Mouse (Mus musculus) T-helper 2 cell (primary cell): Measurements from ENCODE around the gene Ccdc38.

ENCODE experiments used
- in situ Hi-C: fragments of 300-600 bp; cut with MboI, MseI; formaldehyde crosslinking; loops from one replicate; pipeline ENCODE4 v1.15.1; 2025; ENCODE audit warnings: high pct_unique_total_duplicates

The Ccdc38 gene

DNA sequence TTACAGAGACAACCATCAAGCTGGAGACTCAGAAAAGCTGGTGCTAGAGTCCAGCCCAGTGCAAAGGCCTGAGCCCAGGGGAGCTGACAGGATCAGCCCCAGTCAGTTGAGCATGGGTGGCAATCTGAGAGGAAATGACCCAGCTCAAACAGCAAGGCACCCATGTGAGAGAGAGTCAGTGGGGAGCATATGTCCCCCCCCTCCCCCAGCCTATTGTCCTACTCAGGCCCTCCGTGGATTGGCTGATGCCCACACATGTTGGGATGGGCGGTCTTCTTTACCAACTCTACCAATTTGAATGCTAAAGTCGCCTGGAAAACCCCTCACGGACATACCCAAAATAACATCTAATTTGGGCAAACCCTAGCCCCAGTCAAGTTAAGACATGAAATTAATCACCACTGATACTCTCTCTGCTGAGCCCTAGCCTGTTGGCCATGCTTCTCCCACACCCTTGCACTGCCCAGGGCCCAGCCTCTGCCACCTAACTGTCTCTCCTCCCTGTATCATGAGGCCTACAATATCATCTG lies 7.4 kb downstream of the Ccdc38 start:
- in situ Hi-C loops = no loop called here

DNA sequence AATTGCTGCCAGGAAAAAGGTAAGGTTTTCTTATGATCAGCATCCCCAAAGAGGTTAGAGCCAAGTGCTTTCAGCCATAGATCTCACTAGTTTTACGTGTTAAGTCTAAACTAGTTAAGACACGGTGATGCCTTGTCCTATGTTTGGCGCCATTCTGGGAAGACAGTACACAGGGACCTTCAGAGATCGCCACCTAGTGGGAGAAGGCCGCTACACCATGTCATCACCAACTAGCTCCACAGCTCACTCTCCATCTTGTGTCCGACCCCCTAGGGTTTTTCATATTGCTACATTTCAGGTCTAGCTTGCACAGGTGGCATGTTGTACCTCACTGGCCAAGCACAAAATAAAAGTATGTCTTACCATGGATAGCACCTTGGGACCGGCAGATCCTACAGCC lies 8.6 kb downstream of the Ccdc38 start:
- in situ Hi-C loops = no loop called here

DNA sequence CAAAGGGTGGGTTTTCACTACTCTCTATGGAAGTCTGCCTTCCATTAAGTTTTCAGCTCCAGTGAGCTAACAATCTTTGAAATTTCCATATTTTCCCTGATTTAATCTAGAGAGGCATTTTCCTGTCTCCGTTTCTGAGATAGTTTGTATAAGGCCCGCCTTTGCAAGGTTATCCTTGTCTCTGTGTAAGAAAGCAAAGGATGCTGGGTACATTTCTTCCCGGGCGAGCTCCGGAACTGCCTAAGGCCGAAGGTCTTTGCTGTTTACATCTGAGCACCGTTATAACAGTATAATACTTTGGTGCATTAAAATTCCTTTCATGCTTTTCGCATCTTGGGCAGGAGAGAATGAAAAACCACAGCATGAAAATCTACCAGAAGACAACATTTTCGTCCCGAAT lies 9.4 kb downstream of the Ccdc38 start:
- in situ Hi-C loops = loop anchor here (25.0 kb wide), 1 partner anchor 813 kb away; no protein-coding TSS in a partner anchor

DNA sequence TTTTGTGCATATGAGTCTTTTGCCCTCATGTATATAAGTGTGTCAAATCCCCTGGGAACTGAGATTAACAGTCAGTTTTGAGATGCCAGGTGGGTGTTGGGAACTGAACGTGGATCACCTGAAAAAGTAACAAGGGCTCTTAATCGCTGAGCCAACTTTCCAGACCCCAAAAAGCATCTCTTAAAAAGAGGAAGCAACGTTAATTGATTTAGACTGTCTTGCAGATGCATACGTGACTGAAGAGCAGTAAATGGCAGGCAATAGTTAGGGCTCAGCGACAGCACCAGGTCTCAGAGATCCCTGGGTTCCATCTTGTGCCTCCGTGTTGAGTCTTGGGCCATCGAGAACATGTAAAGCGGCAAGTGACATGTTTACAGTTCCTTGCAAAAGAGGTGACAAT lies 12.2 kb downstream of the Ccdc38 start:
- in situ Hi-C loops = loop anchor here (25.0 kb wide), 1 partner anchor 815 kb away; no protein-coding TSS in a partner anchor

DNA sequence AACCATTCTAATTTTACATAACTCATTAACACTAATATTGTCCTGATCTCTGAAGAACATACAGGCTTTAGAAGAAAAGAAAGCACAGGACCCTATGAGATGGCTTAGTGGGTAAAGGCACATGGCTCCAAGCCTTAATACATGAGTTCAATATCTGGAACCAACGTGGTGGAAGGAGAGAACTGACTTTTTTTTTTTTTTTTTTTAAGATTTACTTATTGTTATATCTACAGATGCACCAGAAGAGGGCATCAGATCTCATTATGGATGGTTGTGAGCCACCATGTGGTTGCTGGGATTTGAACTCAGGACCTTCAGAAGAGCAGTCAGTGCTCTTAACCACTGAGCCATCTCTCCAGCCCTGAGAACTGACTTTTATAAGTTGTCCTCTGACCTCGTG lies 17.5 kb downstream of the Ccdc38 start:
- in situ Hi-C loops = loop anchor here (25.0 kb wide), 1 partner anchor 821 kb away; no protein-coding TSS in a partner anchor

DNA sequence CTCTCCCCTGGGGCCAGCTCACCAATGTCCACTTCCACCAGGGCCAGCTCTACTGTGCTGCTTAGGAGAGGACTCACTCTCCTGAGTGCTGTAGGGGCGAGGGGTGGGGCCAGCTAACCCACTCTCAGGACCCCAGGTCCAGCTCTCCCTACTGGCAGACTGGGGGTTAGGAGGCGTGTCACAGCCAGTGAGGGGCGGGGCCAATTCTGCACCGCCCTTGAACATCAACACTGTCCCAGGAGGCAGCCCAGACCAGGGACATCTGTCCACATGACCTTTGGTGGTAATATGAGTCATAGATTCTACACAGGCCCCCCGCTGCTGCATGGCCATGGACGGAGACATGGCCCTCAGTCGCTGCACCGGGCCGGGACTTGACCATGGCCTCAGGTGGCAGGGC lies 19.4 kb downstream of the Ccdc38 start:
- in situ Hi-C loops = loop anchor here (10.0 to 25.0 kb wide), 2 partner anchors 275 to 822 kb away; no protein-coding TSS in a partner anchor

DNA sequence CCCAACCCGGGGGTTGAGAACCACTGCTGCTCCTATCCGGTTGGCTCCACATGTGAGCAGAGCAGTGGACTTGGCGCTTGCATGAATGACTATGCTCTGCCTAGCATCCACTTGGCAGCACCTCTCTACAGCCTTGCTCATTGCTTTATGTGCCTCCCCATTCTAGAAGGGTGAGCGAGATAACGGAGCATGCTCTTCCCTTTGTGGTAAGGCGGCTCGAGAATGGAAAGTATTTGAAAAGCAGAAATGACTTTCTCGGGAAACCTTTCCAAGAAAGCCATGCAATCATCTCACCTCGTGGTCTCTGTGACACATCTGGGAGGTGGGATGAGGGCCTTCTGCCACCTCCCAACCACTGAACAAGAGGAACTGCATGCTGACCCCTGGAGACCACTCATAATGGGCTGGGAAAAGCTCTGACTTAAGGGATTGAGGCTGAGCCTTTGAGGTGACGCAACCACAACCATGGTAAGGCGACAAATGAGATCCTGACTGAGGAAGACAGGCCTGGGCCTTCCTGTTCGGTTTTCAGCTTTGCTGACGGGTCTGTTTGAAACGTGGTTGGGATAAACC lies 24.2 kb downstream of the Ccdc38 start:
- in situ Hi-C loops = loop anchor here (10.0 to 25.0 kb wide), 2 partner anchors 280 to 827 kb away; no protein-coding TSS in a partner anchor

DNA sequence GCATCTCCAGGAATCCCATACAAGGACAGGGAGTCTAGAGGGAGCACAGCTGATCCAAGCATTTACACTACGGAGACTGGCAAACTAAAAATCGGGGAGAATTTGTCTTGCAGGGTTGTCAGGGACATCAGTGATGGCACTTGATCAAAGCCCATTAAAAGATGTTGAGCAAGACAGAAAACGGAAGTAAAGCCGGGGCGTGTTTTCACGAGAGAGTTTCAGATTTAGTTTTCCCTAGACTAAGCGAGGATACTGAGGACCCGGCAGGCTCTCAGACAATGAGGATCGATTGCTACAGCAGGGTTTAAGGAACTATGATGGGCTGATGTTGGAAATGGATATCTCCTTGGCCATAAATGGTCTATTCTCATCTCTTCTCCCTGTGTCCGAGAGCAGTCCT lies 26.6 kb downstream of the Ccdc38 start:
- in situ Hi-C loops = loop anchor here (10.0 to 25.0 kb wide), 2 partner anchors 282 to 830 kb away; no protein-coding TSS in a partner anchor

GRCm38 (mm10) chr10:93567841-93568566 lies 27.6 kb downstream of the Ccdc38 start:
- in situ Hi-C loops = loop anchor here (10.0 to 25.0 kb wide), 2 partner anchors 283 to 831 kb away; no protein-coding TSS in a partner anchor

DNA sequence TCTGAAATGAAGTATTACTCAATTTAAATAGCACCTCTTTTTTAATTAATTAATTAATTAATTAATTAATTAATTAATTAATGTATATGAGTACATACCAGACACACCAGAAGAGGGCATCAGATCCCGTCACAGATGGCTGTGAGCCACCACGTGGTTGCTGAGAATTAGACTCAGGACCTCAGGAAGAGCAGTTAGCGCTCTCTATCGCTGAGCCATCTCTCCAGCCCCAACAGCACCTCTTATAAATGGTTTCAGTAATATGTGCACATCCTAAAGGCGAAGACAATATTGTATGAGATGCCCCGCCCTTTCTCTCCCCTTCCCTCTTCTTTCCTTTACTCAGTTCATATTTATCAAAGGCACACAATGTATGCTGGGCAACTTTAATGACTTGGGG lies 28.2 kb downstream of the Ccdc38 start:
- in situ Hi-C loops = loop anchor here (10.0 to 25.0 kb wide), 2 partner anchors 284 to 831 kb away; no protein-coding TSS in a partner anchor

DNA sequence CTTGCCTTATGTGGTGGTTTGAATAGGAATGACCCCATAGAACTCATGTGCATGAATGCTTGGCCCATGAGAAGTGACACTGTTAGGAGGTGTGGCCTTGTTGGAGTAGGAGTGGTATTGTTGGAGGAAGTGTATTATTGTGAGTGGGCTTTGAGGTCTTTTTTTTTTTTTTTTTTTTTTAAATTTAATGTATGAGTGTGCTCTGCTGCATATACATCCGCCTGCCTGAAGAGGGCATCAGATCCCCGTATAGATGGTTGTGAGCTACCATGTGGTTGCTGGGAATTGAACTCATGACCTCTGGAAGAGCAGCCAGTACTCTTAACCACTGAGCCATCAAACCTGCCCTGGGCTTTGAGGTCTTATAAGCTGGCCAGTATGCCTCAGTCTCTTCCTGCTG lies 31.8 kb downstream of the Ccdc38 start:
- in situ Hi-C loops = loop anchor here (25.0 kb wide), 1 partner anchor 835 kb away; no protein-coding TSS in a partner anchor

GRCm38 (mm10) chr10:93574966-93575365 lies 34.5 kb downstream of the Ccdc38 start:
- in situ Hi-C loops = loop anchor here (25.0 kb wide), 1 partner anchor 838 kb away; no protein-coding TSS in a partner anchor

DNA sequence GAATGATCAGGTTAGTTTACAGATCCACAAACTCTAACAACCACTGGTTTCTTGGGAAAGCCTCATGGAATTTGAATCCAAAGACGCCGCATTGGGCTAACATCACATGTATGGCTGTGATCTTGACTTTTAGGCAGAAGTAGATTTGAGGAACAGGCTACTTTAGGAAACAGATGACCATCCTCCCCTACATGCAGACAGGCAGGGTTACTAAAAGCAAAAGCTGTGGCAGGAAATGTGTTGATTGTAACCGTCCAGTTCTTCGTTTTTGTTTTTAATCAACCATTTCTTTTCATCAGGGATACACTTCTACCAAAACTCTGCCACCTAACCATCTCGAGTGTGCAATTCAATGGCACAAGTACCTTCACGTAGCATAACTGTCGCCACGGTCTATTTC lies 35.5 kb downstream of the Ccdc38 start:
- in situ Hi-C loops = no loop called here

- in situ Hi-C loops = no loop called here
Measured at GRCm38 (mm10) chr10:93577271-93577886, 36.9 kb downstream of the Ccdc38 start.

GRCm38 (mm10) chr10:93588796-93589195 lies 48.4 kb downstream of the Ccdc38 start:
- in situ Hi-C loops = no loop called here

DNA sequence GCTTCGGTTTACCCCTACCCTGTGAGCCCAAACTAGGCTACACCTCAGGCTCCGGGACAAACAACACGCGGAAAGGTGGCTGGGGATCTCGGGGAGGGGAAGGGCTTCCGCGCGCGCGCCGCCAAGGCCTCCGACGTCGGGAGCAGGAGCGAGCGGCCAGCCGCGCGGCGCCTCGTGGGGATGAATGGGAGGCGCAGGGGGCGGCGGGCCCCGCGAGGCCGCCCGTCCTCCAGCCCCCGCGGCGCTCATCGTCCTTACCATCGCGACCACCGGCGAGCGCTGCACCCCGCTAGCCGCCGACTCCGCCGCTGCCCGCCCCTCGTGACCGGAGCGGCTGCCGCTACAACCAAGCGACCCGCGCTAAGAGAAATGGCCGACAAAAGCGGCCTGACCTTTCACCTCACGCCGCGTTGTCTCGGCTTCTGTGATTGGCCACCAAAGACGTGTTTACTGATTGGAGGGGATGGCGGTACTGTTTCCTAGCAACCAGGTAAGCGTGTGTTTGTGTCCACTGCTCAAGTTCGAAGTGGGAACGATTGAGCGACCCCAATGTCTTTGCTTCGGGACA lies 48.9 kb downstream of the Ccdc38 start, which contains the start of gene Snrpf:
Gene Snrpf (minus strand): TSS at position 426 of the 568 bp plus-strand sequence.
- in situ Hi-C loops = no loop called here

DNA sequence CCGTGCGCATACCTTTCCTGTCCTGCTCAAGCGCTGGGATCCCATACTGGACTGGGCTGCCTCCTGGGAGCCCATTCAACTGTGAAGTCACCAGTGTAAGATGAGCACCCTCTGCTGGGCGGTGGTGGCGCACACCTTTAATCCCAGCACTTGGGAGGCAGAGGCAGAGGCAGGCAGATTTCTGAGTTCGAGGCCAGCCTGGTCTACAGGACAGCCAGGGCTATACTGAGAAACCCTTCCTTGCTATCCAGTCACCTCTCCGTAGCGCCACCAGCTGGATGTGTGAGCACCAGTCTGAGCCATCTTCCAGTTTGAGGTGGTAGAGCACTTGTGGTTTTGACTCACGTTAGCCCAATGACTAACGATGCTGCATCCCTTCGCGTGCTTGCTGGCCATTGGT lies 52.0 kb downstream of the Ccdc38 start:
- in situ Hi-C loops = no loop called here

GRCm38 (mm10) chr10:93594022-93594482 lies 53.6 kb downstream of the Ccdc38 start:
- in situ Hi-C loops = no loop called here

DNA sequence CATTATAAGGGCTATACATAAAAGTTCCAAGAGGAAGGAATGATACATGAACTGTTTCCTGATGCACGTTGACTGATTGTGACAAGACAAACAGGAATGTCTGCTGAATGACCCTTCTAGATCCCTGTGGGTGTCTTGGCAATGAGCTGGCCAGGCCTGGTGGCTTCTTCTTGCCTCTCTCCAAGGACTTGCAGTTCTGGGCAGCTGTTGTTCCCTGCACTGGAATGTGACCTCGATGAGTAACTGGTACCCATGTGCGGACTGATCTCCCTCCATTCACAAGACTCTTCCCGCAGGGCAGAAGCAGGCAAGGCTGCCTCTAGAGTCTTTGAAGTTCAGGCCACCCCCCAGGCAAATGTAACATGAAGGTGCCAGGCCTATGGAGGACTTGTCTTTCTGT lies 55.4 kb downstream of the Ccdc38 start:
- in situ Hi-C loops = no loop called here

DNA sequence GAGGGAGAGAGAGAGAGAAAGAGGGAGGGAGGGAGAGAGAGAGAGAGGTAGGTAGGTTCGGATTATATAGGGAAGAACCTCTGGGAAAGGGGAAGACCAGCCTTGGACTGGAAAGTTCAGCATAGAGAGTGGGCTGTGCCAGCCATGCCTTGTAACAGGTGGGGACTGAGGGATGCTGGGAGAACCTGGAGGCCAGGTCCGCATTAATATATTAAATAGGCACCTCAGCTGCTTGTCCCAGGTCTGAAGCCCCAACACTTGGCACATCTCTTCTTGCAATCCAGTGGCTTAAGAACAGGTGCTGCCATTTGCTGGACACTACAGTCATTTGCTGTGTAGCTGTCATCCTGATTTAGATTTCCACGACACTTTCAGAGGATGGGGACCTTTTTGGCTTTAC lies 56.2 kb downstream of the Ccdc38 start:
- in situ Hi-C loops = no loop called here

DNA sequence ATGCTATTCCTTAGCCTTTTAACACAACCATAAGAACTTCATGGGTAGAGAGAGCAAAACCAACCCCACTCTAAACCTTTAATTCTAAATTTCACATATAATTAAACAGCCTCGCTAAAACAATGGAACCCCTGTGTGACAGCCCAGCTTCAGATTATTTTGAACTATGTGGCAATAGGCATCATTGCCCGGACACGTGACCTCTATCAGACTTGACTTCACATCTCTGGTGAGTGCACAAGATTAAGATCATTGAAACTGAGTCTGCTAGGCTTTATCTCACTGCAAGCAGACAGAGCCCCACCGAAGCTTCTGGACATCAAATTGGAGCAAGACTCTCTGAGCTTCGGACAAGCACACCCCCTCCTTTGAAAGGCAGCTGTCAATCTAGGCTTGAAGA lies 61.9 kb downstream of the Ccdc38 start:
- in situ Hi-C loops = loop anchor here (10.0 kb wide), 1 partner anchor 202 kb away; no protein-coding TSS in a partner anchor
